Mouse (Mus musculus) cerebellum, adult (tissue): ENCODE results near the gene Inpp4b.
"Not testable (repeated sequence)": the region's sequence is repeated elsewhere in the genome, so short reads cannot be mapped to it uniquely, and the experiment has no call there.

Source experiments
- ATAC-seq: cut with Nextera tagmentation; 2 replicates; pipeline ENCODE4 v1.9.2; 2017; ENCODE audit warnings: mild to moderate bottlenecking, moderate library complexity, mixed read lengths; ENCODE audit not compliant: insufficient number of reproducible peaks, low FRiP score, low TSS enrichment

Inpp4b gene

DNA sequence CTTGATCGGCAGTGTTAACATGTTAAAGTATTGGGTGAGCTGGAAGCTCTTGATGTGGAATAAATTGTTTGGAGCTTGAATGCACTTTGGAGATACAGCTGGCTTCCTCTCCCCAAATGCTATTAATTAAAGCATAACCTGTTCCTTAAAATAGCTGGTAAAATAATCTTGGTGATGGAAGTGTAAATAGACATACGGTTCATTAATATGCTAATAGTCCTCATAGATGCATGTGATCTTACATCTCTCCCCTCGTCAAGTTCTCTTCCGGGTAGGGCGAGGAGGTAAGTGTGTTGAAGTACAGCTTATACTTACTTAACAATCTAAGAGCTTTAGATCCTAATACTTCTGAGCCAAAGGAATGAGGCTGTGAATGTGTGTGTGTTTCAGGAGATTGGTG is 430.5 kb downstream of the Inpp4b start:
- ATAC-seq = no peak

DNA sequence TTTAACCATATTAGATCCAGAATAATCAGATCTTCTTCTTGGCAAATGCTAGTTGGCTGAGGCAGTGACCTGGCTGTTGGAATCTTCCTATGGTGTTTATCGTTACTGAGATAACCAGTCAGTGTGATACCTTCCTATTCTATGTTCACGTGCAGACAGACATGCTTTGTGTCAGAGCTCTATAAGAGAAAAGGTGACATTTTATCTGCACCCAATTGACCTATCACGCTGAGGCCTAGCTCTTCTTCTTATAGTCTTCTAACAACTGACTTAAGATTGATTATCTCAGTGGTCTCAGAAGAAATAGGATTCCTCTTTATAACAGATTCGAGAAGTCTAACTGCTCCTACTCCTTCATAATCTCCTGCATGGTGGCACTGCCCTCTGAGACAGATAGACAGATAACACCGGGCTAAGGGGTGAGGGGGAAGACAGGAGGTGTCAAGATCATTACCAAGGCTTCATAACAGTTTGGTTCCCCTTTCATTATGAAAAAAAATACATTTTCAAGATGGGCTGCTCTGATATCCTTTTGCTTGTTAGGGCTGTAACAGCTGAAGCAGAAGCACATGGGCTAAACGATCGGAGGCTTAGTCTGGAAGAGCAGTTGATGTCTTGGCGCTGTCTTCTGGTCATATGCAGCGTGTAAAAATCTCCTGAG is 431.1 kb downstream of the Inpp4b start:
- no peak for ATAC-seq

DNA sequence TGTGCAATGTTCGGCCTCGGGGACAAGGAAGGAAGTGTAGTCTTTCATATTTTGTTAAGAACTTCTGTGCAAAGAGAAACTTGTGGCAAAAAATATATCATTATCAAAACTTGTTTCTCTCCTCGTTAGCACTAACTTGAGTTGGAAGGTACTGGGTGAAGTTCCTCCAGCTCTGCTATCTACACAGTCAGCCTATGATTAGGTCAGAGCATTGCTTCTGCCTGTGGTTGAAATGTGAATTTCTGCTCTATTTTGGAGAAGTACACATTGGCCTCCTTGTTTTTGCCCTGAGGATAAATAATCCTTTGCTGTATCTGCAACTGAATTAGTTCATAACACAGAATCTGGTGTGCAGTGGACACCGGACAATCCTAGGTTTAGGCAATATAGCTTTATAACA is 431.7 kb downstream of the Inpp4b start:
- ATAC-seq = no peak

DNA sequence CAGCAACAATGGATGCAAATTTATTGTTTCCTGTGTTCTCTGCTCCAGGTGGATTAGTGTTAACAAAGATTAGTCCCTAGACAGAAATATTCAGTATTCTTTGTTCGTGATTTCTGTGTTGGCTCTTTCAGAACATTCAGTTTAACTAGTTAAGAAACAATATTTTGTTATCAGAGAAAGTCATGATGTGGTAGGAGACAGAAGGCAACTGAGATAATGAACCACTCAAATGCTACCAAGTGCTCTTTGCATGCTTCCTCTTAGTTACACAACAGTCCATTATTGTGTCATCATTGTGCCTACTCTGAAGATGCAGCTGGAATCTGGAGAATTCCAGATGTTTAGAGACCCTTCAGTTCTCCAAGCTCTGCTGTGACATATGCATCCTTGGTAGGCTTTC is 432.1 kb downstream of the Inpp4b start:
- ATAC-seq = no peak

DNA sequence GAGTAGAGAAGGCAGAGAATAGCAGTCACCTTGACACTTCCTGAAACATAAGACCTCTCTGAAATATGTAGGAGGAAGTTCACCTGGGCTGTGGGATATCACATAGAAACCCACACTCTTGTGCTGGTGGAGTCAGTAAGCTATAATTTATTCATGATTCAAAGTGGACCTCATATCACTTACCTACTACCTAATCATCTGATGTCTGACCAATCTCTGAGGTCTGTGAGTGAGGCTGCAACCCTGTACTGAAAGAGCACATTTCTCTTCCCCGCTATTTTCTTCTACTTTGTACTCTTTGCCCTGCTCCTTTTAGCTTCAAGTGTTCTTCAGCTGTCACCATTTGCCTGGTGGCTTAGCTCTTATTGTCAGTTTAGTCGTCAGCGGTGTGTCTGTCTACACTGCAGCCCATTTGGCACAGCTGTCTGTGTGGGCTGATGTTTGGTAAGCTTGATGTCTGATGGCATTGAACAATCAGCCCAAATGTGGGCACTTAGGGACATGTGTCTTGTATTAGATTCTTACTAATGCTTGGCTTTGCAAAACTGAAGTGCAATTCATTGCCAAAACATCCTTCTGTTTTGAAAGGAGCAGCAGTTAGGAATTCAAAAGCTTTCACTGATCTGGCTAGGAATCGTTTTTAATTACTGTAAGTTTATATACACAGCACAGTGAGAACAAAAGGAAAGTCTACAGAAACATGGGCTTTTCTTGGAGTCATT is 434.3 kb downstream of the Inpp4b start:
- no peak for ATAC-seq

DNA sequence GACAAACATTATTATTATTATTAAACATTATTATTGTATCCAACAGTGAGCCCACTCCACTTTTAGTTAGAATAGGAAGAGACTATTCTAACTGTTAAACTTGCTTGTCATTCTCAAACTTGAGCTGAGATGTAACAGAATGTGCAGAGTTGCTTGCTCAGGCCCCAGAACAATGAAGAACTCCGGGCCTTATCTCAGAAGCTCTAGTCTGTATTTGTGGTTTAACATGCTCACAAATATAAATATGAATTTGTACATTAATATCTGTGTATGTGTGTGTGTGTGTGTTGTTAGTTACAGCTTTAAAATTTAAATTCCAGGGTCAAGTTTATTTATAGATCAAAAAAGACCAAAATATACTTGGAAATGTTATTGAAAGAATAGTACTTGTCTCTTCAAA is 435.3 kb downstream of the Inpp4b start:
- ATAC-seq = no peak

DNA sequence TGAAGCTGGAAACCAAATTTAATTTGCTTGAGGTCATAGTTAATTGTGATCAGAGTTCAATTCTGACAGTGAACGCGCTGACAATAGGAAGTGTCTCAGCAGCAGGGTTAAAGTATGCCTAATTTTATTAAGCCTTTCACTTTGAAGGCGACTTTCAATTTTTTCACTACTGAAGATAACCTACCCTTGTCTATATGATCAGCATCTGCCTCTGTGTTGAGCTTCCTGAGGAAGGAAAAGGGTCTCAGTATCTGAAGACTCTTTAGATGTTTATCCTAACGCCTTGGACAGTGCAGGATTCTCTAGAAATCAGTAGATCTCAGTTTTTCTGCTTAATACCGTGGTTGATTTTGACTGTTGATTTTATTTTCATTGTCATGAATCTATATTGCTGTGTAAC is 437.1 kb downstream of the Inpp4b start:
- ATAC-seq = no peak

DNA sequence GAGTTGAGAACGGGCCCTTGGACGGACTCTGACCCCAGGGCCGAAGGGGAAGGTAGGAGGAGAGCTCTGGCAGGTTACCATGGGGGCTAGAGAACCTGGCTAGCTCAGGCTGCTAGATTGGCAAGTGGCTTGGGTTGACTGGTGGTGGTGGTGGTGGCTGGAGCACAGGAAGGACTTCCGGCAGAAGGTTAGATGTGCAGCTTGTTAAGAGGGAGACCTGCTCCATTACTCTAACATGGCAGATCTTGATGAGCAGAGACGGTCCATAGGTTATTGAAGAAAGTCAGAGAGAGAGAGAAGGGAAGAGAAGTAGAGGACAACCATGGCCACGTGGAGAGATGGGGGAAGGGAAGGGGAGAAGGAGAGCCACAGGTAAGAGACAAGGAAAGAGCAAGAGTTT is 437.8 kb downstream of the Inpp4b start:
- no peak for ATAC-seq

DNA sequence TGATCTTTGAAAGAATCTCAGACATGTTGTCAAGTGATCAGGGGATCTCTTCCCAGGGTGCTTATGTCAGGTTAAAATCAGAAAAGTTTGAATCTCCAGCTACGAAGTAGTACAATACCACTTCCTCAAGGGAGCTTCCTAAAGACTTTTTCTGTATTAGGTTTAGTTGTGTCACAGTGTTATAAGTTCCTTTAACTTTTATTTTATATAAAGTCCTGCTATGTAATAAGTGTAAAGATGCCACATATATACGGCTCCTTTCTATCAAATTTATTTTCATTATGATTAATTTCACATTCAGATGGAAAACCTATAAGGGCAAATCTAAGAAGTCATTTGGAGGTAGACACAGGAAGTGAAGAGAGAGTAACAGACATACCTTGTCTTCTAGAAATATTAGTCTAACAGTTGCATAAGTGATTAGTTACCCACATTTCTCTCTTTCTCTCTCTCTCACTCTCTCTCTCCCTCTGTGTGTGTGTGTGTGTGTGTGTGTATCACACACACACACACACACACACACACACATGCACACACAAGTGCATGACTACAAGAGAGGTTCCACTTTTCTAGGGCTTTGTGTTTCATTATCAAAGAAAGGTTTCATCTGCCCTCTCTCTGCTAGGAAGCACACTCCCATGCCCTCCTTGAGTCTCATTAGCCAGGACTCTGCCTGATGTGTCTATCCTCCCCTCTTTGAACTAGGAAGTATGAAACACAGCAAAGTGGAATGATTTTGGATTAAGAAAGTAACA is 438.7 kb downstream of the Inpp4b start:
- ATAC-seq = no peak

DNA sequence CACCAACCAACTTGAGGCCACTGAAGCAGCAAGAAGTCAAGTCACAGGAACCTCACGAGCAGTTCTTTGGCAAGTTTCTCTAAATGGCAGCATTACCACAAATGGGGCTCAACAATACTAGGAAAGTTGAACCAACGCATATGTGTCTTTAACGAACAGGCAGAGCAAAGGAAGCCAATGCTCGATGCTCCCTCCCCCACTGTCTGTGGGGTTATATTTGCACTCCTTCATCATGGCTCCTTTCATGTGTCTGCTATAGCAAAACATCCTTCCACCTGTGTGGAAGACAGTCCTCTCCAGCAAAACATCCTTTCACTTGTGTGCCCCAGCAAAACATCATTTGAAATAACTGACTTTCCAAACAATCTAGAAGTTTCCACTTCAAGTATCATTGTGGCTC is 440.4 kb downstream of the Inpp4b start:
- ATAC-seq = no peak

DNA sequence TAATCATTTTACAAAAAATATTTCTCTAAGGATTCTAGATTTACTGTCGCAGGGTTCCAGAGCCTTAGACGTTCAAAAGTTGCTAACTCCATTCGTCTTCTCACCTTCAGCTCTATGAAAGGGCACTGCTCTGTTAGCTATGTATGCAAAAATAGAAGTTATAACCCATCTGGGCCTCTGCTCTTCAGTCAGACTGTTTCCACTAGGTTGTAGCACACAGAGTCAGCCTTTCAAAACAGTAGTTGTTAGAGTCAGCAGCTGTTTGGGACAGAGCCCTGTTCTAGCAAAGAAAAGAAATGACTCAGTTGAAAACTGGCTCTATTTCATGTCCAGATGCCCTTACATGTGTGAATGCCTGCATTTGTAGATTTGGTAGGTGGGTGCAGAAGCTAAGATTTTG is 442.4 kb downstream of the Inpp4b start:
- ATAC-seq = no peak

DNA sequence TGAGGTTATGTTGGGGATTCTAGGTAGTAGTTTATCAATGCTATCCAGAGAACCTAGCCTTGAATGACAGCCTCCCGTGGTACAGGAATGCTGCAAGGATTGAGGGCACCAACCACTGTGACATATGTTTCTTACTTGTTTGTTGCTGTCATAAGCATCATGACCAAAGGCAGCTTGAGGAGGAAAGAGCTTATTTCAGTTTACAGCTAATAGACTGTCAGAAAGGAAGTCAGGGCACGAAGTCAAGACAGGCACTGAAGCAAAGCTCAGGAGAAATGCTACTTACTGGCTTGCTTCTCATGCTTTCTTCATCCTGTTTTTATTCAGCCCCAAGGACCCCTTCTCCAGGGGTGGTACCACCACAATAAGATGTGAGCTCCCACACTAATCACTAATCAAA is 446.1 kb downstream of the Inpp4b start:
- ATAC-seq = no peak

DNA sequence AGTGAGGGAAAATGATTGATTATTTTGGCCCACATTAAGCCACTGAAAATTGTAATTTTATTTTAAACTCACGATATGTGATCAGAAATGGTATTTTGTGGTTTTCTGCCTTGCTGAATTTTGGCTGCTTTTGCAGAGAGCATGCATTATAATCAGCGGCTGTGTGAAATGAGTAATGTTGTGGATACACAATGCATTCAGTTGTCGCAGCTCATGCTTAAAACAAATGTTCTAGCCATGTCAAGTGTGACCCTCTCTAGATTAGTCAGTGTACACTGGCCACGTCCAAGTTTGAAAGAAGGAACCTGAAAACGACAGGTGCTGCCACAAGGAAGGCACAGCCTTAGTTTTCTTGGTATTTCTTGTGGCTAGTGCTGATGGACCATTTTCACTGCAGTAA is 450.3 kb downstream of the Inpp4b start:
- ATAC-seq = no peak

DNA sequence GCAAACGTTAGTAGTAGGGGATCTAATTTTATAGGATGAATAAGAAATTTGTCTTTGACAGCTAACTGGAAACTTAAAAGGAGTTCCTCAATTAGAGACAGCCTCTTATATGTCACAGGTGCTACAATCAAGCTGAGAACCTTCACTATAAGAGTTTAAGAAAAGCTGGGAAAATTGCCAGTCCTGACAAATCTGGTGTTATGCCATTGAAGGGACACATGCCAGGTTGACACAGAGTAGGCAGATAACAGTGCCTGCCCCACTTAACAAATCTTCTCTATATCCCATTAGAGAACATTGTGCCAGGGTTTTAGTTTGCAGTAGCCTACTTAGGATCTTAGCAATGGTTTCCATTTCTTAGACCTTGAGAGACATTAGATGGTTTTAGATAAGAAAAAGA is 456.1 kb downstream of the Inpp4b start:
- ATAC-seq = no peak

DNA sequence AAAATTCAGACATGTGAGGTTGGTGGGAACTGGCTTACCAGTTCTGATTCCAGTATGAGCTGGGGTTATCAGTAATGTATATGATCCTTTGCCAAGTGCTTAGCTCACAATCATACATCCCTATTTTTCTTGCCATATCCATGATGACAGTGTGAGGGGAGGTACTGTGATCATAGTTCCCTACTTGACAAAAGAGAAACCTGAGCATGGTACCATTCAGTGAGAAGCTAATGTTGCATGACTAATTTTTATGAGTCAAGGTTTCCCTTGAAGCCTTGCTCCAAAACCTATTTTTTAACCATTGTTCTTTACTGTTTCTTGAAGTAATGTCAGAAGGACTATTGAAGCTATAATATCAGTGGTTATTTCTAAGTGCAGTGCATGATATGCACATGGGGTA is 458.4 kb downstream of the Inpp4b start:
- ATAC-seq = no peak

DNA sequence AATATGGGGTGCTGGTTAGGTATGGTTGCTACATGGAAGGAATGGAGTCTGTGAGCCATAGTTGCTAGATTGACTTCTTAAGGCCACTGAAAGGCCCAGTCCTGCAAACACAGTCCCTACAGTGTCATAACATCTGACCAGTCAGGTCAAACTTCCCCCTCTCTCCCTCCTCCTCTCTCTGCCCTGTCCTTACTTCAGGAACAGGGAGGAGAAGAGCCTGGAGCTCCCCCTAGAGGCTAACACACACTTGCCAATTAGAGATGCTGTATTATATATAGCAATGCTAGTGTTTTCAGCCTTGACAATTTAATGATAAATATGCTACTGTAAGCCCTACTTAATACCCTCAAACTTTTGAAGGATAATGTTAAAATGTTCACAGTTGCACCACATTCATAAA is 464.4 kb downstream of the Inpp4b start:
- ATAC-seq = peak; percentile 83

DNA sequence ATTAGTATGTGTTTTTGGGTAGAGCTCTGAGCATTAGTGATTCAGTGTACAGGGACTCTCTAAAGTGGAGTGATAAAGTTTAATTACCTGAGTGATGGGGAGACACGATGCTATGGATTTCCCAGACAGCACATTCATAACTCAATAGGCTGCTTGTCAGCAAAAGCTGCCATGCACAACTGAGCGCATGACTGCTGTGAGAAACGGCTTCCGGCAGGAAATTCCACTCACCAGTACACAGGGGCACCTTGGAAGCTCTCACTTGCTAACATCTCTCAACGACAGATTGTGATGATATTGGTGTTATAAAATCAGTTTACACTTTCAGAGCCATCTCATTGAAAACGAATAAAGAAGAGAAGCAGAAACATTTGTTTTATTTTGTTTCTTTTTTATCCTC is 465.2 kb downstream of the Inpp4b start:
- no peak for ATAC-seq

DNA sequence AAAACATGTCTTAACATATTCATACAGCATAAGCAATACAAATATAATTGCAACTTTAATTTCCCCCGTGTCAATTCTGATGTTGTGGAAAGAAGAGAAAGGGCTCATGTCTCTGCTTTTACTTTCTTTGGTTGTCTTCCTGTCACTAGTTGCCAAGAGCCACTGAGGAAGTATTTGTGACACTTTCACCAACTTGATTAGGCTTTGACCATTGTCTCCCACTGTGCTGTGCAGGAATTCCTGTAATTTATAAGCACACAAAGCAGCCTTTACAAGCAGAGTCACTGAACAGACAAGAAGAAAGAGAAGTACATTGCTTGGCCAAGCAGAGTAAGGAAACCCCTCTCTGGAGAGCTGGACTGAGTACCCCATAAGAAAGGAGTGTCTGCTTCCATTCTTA is 466.1 kb downstream of the Inpp4b start:
- no peak for ATAC-seq

DNA sequence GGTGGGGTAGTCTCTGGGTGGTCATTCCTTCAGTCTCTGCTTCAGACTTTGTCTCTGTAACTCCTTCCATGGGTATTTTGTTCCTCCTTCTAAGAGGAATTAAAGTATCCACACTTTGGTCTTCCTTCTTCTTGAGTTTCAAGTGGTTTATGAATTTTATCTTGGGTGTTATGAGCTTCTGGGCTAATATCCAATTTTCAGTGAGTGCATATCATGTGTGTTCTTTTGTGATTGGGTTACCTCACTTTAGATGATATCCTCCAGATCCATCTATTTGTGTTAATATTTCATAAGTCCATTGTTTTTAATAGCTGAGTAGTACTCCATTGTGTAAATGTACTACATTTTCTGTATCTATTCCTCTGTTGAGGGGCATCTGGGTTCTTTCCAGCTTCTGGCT is 467.1 kb downstream of the Inpp4b start:
- not testable (repeated sequence) for ATAC-seq

DNA sequence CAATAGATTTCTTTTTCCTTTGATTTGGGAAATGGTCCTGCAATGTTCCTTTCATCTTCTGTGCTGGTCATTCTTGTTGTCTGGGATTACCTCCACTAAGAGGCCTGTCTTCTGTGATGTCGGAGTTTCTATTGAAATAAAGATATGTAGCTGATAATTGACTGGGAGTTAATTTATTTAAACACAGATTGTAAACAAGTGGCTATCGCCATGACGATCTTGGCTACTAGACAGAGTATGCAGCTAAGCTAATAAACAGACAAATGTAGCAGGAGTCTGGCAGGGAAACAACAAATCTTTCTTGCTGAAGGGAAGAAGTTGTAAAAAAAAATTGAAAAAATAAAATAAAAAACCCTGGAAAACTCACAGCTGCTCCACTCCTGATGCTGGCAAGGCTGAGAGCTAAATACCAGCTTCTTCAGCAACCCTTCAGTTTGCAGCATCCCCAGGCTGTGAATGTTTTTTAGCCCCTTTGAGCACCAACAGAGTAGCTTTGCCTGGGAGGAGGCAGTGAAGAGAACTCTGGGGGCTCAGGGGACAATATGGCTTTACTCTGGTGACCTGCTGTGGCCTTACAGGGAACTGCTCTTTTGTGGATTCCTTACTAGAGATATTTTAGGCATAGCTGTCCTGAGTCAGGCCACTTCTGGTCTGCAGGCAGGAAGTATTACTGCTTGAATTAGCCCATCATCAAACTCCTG is 469.8 kb downstream of the Inpp4b start:
- ATAC-seq = peak; percentile 75

DNA sequence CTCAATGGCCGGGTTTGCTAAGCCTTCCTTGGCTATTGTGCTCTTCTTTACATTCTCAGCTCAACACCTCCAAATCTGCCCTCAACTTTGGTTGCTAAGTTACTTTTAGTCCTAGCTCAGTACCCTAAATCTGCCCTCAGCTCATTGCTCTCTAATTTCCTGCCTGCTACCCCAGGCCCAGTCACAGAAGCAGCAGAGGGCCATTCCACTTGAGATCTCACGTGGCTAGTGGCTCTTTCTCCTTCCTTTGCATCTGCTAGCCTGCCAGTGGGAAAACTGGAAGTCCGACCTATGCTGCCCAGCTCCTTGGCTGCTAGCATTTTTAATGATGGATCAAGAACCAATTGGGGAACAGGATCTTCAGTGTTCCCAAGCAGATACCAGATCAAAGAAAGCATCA is 472.4 kb downstream of the Inpp4b start:
- ATAC-seq = no peak
